Mouse (Mus musculus) cortical plate, adult 2 months (tissue): ENCODE measurements at regions not wholly inside any gene's neighbourhood (a gene's known extent, or its start where the extent isn't known, plus 50 kb on each side); places are given as distances from the start of the nearest gene placed in this dataset.

Source experiments
- H3K27ac ChIP-seq: fragments of 200-500 bp; 2 replicates; pipeline ENCODE4 v1.5.1; 2012; ENCODE audit warnings: low read length, control low read depth, inconsistent platforms; ENCODE audit not compliant: insufficient read depth
- H3K4me1 ChIP-seq: fragments of 200-500 bp; 2 replicates; pipeline ENCODE4 v1.6.1; 2011; ENCODE audit warnings: low read length; ENCODE audit not compliant: control insufficient read depth, insufficient read depth
- H3K4me3 ChIP-seq: fragments of 200-500 bp; 2 replicates; pipeline ENCODE4 v1.5.1; 2011; ENCODE audit warnings: mild to moderate bottlenecking, low read length, control low read depth; ENCODE audit not compliant: insufficient read depth
- CTCF ChIP-seq: fragments of 200-500 bp; IDR thresholded peaks from 2 replicates; pipeline ENCODE4 v1.5.1; 2011; ENCODE audit warnings: mild to moderate bottlenecking, control low read depth, low read length; ENCODE audit not compliant: insufficient read depth; ENCODE audit errors: extremely low read depth
- POLR2A ChIP-seq: fragments of 200-500 bp; IDR thresholded peaks from 2 replicates; pipeline ENCODE4 v1.6.1; 2011; ENCODE audit warnings: mild to moderate bottlenecking, low read length, control low read depth; ENCODE audit not compliant: insufficient read depth; ENCODE audit errors: extremely low read depth

DNA sequence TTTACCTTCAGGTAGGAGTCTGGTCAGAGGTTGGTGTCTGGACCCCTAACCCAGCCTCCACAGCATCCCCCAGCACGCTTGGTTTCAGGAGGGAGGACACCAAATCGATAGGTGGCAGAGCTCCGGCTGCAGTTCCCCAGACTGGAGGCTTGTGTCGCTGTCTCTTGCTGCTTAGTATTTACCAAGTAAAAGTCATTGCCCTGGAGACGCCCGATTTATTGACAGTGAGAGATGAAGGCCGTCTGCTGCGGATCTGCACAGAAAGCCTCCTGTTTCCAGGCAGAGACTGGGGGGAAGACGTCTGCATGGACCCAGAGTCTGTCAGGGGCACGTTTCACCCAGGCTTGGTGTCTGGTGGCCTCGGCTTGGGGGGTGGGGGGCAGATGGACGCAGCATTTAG, 70.4 kb upstream of the Rufy1 start:
- TF ChIP-seq CTCF, result no peak
- no peak for TF ChIP-seq POLR2A
- Histone ChIP-seq H3K4me1 (no peaks in the 10 kb centered on the region), H3K27ac (no peak overlapping the region), H3K4me3 (no peak overlapping the region)

DNA sequence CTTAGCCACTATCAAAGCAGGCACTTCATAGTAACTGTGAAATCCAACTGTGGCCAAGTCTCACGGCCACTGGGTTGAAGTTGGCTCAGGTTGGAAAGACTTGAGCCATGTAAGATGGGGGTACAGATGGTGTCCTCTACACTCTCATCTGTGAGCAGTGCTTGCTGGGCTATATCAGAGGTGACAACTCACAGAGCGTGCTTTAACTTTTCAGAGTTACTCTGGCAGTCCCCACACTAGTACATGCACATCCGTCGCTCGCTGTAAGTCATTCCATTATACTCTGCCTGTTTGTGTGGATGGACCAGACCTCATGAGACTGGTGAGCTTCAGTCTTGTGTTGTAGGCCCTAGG, 62.2 kb upstream of the Rufy1 start:
- no peak overlapping the region for H3K4me3 ChIP-seq
- TF ChIP-seq CTCF (no peak), POLR2A (no peak)
- H3K4me1 ChIP-seq, result no peaks in the 10 kb centered on the region
- H3K27ac ChIP-seq, result no peak overlapping the region

DNA sequence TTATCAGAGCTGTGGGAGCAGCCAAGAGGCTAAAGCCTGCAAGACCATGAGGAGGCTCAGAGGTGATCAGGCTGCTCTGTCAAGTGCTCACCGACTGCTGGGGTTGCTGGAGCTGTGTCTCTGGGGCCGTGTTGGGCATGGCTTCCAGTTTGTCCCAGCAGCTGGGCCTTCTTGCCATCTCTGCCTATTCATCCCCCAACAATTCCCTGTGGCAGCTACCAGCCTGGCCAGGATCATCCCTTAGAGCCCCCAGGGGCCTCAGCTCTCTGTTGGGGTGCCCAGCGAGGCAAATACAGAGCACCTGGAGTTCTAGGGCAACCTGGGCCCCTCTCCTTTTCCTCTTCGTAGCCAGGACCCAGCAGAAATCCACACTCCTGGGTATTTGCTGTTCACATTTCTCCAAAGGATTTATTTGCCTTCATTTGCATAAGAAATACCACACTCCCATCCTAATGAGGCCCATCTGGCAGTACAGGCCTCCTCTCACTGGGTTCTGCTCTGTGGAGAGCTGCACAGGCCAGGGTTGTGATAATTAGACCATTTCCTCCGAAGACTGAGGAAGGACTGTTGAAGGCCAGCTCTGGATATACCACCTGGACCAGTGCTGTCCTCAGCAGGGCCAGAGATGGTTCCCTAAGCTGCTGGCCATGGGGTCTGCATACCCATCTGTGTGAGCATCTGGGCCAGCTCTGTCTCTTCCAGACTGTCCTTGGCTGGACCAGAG, 61.6 kb upstream of the Rufy1 start:
- Histone ChIP-seq H3K27ac (no peak overlapping the region), H3K4me3 (no peak overlapping the region), H3K4me1 (no peaks in the 10 kb centered on the region)
- no peak for TF ChIP-seq CTCF
- no peak for TF ChIP-seq POLR2A

DNA sequence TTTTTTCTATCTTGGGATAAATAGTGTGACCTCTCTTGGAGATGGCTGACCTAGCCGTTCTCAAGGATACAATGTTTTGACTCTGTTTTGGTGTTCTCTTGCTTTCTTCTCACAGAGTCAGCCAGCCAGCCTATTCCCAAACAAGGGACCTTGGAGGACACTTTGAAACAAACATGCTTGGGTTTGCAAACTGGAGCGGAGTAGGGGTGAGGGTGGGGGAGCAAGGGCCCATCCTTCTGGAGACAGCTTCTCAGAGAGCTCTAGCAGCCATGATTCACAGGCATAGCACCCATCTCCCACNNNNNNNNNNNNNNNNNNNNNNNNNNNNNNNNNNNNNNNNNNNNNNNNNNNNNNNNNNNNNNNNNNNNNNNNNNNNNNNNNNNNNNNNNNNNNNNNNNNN, 52.9 kb upstream of the Rufy1 start:
- no peak overlapping the region for H3K27ac ChIP-seq
- H3K4me1 ChIP-seq, result no peaks in the 10 kb centered on the region
- H3K4me3 ChIP-seq, result no peak overlapping the region
- no peak for TF ChIP-seq CTCF
- no peak for TF ChIP-seq POLR2A

DNA sequence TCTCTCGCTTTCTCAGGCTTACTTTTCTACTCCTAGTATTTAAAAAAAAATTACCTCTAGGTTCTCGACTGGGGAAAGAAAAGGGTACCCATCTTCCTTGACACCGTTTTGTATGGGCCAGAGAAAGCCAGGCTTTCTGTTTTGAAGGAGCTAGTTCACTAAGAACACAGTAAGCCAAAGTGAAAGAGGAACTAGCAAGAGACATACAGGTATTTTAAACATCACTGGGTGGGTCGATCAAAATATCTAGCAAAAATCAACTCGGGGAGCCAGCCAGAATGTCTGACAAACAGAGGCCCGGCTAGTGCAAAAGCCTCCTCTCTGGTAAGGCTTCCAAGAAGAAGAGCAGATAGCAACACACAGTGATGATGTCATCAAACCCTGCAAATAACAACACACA, 52.2 kb upstream of the Rufy1 start:
- Histone ChIP-seq H3K27ac (no peak overlapping the region), H3K4me1 (no peaks in the 10 kb centered on the region), H3K4me3 (no peak overlapping the region)
- TF ChIP-seq CTCF, result no peak
- no peak for TF ChIP-seq POLR2A

DNA sequence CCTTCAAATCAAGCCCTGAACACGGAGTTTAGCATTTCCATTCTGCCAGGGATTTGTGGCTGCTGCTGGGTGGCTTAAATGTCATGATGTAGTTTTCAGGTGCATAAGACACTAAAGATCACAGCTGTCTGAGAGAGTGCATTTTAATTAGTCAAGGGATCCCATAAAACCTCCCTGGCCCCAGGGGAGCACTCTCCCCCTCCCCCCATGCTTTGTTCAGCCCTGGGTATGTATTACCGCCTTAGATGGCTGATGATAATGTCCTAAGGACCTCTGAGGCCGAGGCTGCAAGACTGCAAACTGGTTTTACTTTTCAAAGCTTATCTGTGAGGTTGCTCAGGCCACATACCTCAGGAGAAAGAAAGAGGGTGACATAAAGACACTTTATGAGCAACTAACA, 51.7 kb upstream of the Rufy1 start:
- Histone ChIP-seq H3K4me1 (no peaks in the 10 kb centered on the region), H3K4me3 (no peak overlapping the region), H3K27ac (no peak overlapping the region)
- no peak for TF ChIP-seq POLR2A
- TF ChIP-seq CTCF, result no peak
